Mouse (Mus musculus): ENCODE results near the gene Hoxb1. TPM values are rescaled to one million over a fixed set of nuclear protein-coding genes. Genes with fewer than 3 reads are reported as not detected.

Gene Hoxb1
- total and polyA plus RNA-seq, 2 experiments from 2014 or later = not detected

- Histone ChIP-seq H3K9ac (no peak overlapping the region), H3K4me1 (ENCODE audit: insufficient read depth) (no peaks in the 10 kb centered on the region), H3K9me3 (ENCODE audit: low read length) (no peaks in the 10 kb centered on the region), H3K27me3 (ENCODE audit: insufficient read depth, low read length) (no peaks in the 10 kb centered on the region), H3K27ac (ENCODE audit: low read depth, low read length) (no peak overlapping the region), H3K4me3 (ENCODE audit: low read depth, low read length) (no peak overlapping the region), H3K36me3 (ENCODE audit: insufficient read depth) (no peaks in the 10 kb centered on the region), H3K4me2 (ENCODE audit: low read depth) (no peak overlapping the region)
- ATAC-seq = no peak
- no peak for TF ChIP-seq CTCF (IDR thresholded peaks at IDR 0.05; ENCODE audit: low read depth)
- 29% methylated on average over 7 of the region's 7 CpGs for WGBS
- no peak for DNase-seq
These were observed 32.3 kb downstream of the Hoxb1 start for GRCm38 (mm10) chr11:96397806-96398335.

DNA sequence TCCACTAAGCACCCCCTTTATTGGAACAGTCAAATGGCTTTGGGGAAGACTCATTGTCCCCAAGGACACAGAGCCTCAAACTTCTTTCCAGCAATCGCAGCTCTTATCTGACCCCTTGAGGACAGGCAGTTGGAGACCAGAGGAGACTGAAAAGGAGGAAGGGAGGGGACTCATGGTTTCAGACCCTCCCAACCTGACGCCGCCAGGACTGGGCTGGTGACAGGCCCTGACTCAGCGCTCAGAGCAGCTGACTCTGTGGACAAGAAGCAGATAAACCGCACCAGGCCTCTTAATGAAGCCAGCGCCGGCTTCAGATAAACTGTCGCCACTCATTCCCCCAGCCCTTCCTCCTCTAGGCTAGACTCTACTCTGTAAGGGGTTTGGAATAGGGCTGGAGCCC, 34.4 kb downstream of the Hoxb1 start:
- no peak overlapping the region for H3K4me3 ChIP-seq (ENCODE audit: low read depth, low read length)
- H3K27me3 ChIP-seq (ENCODE audit: insufficient read depth, low read length) = no peaks in the 10 kb centered on the region
- no peak overlapping the region for H3K9ac ChIP-seq
- H3K4me2 ChIP-seq (ENCODE audit: low read depth) = no peak overlapping the region
- H3K36me3 ChIP-seq (ENCODE audit: insufficient read depth) = no peaks in the 10 kb centered on the region
- 30% methylated on average over 8 of the region's 8 CpGs for WGBS
- no peaks in the 10 kb centered on the region for H3K4me1 ChIP-seq (ENCODE audit: insufficient read depth)
- no peaks in the 10 kb centered on the region for H3K9me3 ChIP-seq (ENCODE audit: low read length)
- no peak for ATAC-seq
- DNase-seq = no peak
- TF ChIP-seq CTCF (IDR thresholded peaks at IDR 0.05; ENCODE audit: low read depth) = no peak
- no peak overlapping the region for H3K27ac ChIP-seq (ENCODE audit: low read depth, low read length)

DNA sequence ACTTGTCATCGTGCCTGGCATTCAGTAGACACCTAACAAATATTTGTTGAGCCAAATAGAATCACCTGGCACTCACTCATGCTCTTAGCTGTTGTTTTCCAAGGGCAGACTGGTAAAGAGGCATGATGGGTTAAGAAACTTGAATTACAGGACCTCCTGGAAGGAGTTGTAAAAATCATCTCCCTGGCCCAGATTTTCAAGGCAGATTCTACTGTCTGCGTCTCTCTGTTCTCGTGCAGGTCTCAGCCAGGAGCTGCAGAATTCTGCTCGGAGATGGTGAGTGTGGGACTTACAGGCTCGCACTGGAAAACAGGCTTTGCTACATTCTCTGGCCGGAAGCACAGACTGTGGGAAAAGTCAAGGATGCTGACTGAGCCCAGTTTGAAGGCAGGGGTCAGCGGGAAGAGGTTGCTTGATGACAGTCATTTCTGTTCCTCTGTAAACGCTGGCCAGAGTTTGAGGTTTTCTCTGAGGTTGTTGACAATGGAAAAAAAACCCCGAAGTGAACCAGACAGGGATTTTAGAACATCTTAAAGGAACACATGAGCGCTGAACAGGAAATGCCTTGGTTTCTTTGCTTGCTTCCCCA, 38.6 kb downstream of the Hoxb1 start:
- 68% methylated on average over 10 of the region's 10 CpGs for WGBS
- no peak for DNase-seq
- peaks cover 3% of the 10 kb centered on the region; the same call in 1 of the 2 replicates for H3K27me3 ChIP-seq (ENCODE audit: insufficient read depth, low read length)

GRCm38 (mm10) chr11:96404831-96405230, 39.3 kb downstream of the Hoxb1 start:
- no peak overlapping the region for H3K4me2 ChIP-seq (ENCODE audit: low read depth)
- DNase-seq (no peak), ATAC-seq (no peak)
- TF ChIP-seq CTCF (IDR thresholded peaks at IDR 0.05; ENCODE audit: low read depth) = no peak
- H3K9ac ChIP-seq = no peak overlapping the region
- 64% methylated on average over 7 of the region's 7 CpGs for WGBS
- H3K36me3 ChIP-seq (ENCODE audit: insufficient read depth) = no peaks in the 10 kb centered on the region
- H3K4me1 ChIP-seq (ENCODE audit: insufficient read depth) = no peaks in the 10 kb centered on the region
- no peak overlapping the region for H3K27ac ChIP-seq (ENCODE audit: low read depth, low read length)
- H3K9me3 ChIP-seq (ENCODE audit: low read length) = no peaks in the 10 kb centered on the region
- H3K4me3 ChIP-seq (ENCODE audit: low read depth, low read length) = no peak overlapping the region
- H3K27me3 ChIP-seq (ENCODE audit: insufficient read depth, low read length) = peaks cover 3% of the 10 kb centered on the region; the same call in 1 of the 2 replicates

More for the DNA sequence above, 38.6 kb downstream of the Hoxb1 start:
- no peak for ATAC-seq
- Histone ChIP-seq H3K27ac (ENCODE audit: low read depth, low read length) (no peak overlapping the region), H3K4me3 (ENCODE audit: low read depth, low read length) (no peak overlapping the region), H3K9ac (no peak overlapping the region), H3K36me3 (ENCODE audit: insufficient read depth) (no peaks in the 10 kb centered on the region), H3K4me2 (ENCODE audit: low read depth) (no peak overlapping the region), H3K9me3 (ENCODE audit: low read length) (no peaks in the 10 kb centered on the region), H3K4me1 (ENCODE audit: insufficient read depth) (no peaks in the 10 kb centered on the region)
- TF ChIP-seq CTCF (IDR thresholded peaks at IDR 0.05; ENCODE audit: low read depth) = no peak

GRCm38 (mm10) chr11:96405541-96405940, 40.0 kb downstream of the Hoxb1 start:
- WGBS = 67% methylated on average over 4 of the region's 4 CpGs
- no peaks in the 10 kb centered on the region for H3K36me3 ChIP-seq (ENCODE audit: insufficient read depth)
- no peak overlapping the region for H3K9ac ChIP-seq
- no peak for TF ChIP-seq CTCF (IDR thresholded peaks at IDR 0.05; ENCODE audit: low read depth)
- no peak overlapping the region for H3K4me2 ChIP-seq (ENCODE audit: low read depth)
- no peaks in the 10 kb centered on the region for H3K9me3 ChIP-seq (ENCODE audit: low read length)
- no peaks in the 10 kb centered on the region for H3K4me1 ChIP-seq (ENCODE audit: insufficient read depth)
- H3K4me3 ChIP-seq (ENCODE audit: low read depth, low read length) = no peak overlapping the region
- H3K27ac ChIP-seq (ENCODE audit: low read depth, low read length) = no peak overlapping the region
- DNase-seq (no peak), ATAC-seq (no peak)
- H3K27me3 ChIP-seq (ENCODE audit: insufficient read depth, low read length) = peaks cover 3% of the 10 kb centered on the region; the same call in 1 of the 2 replicates

DNA sequence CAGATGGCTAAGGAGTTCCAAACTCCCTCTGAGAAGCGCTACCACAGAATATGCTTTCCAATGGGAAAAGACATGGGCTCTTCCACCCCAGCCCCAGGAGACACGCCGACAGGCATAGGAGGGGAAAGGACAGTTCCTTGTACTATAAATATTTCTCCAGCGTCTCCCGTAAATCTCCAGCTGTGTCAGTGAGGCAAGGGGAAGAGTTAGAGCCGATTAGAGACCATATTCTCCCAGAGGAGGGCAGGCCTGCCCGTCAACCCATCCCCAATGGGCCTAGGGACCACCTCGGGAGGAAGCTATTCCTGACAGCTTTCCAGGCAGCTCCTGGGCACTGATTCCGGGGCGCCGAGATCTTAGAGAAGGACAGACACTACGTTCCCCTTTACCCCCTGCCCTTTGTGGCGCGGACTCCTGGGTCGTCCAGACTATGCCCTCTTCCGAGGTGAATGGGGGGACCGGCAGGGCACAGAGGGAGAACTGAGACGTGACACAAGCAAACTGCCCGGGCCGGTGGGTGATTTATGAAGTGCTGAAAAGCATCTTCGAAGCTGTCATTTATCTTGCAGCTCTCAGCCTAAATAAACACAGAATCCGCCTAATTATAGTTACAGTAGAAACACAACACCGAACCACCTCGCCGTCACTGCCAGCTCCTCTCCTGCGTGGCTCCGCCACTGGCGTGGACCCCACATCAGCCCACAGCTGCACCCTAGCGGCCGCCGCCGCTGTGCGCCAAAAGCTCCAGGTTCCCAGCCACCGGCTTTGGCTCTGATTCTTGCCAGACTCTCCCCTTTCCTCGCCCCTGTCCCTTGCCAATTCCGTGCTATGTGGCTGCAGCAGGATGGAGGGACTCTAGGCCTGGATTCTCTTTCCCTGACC, 41.9 kb downstream of the Hoxb1 start:
- Histone ChIP-seq H3K36me3 (ENCODE audit: insufficient read depth) (no peaks in the 10 kb centered on the region), H3K4me2 (ENCODE audit: low read depth) (peak overlapping the region; percentile 41), H3K27ac (ENCODE audit: low read depth, low read length) (no peak overlapping the region), H3K4me3 (ENCODE audit: low read depth, low read length) (peak overlapping the region; percentile 2; the same call in 1 of the 2 replicates), H3K9me3 (ENCODE audit: low read length) (no peaks in the 10 kb centered on the region), H3K4me1 (ENCODE audit: insufficient read depth) (no peaks in the 10 kb centered on the region), H3K9ac (no peak overlapping the region), H3K27me3 (ENCODE audit: insufficient read depth, low read length) (peaks cover 3% of the 10 kb centered on the region; the same call in 1 of the 2 replicates)
- peak; percentile 69 for DNase-seq
- peak; percentile 75 for TF ChIP-seq CTCF (IDR thresholded peaks at IDR 0.05; ENCODE audit: low read depth)
- 0 out of 2 replicates have a peak, but pooled peaks have one; percentile 47 for ATAC-seq
- 10% methylated on average over 36 of the region's 36 CpGs for WGBS
